Mouse (Mus musculus) myocyte (in vitro differentiated cells): Measurements from ENCODE around the gene Tdrd5.

Experiments used
- CEBPB ChIP-seq: IDR thresholded peaks from 2 replicates; pipeline ENCODE4 v1.6.1; 2011; ENCODE audit warnings: mild to moderate bottlenecking, moderate library complexity; ENCODE audit not compliant: poor library complexity, insufficient read depth, severe bottlenecking
- POLR2A ChIP-seq: IDR thresholded peaks from one replicate; pipeline ENCODE4 v1.6.1; 2011; ENCODE audit warnings: low read depth, mild to moderate bottlenecking, control low read depth, moderate library complexity; ENCODE audit not compliant: insufficient read length
- POLR2AphosphoS2 ChIP-seq: IDR thresholded peaks from one replicate; pipeline ENCODE4 v1.6.1; 2011; ENCODE audit warnings: low read depth, control low read depth; ENCODE audit not compliant: insufficient read length

- TF ChIP-seq POLR2AphosphoS2 (no peak), POLR2A (no peak), CEBPB (no peak)
These were observed 88.8 kb downstream of the Tdrd5 start for GRCm38 (mm10) chr1:156214651-156215050.
